Mouse (Mus musculus) heart, embryonic 14.5 days (tissue): ENCODE results near the gene Zbtb16. TPM values are rescaled to one million over a fixed set of nuclear protein-coding genes. Genes with fewer than 3 reads are reported as not detected.
A peak's percentile ranks its signal among the peaks of the same experiment; 100 is the strongest.

Source experiments
- ATAC-seq: fragments of 200-750 bp; cut with Nextera tagmentation; 2 replicates; pipeline ENCODE4 v1.8.0; 2017; ENCODE audit warnings: low read depth, moderate TSS enrichment; ENCODE audit not compliant: insufficient number of reproducible peaks, insufficient read depth, low FRiP score
- H3K27ac ChIP-seq, 2 experiments: fragments of 200-500 bp in 1 of 2; fragments of 300-500 bp in 1 of 2; sonication (generic) in 1 of 2; replicated peaks in 1 of 2; 2 replicates each; pipeline ENCODE4 v1.5.1; 2012 to 2014; ENCODE audit warnings: low read depth in 2 of 2, low read length in 2 of 2, control low read depth in 1 of 2, mild to moderate bottlenecking in 1 of 2, mixed read lengths in 1 of 2; ENCODE audit not compliant: control insufficient read depth in 1 of 2, insufficient read depth in 1 of 2
- H3K27me3 ChIP-seq: fragments of 300-500 bp; sonication (generic); 2 replicates; pipeline ENCODE4 v1.6.1; 2014; ENCODE audit warnings: mild to moderate bottlenecking, low read length, control low read depth; ENCODE audit not compliant: control insufficient read depth, insufficient read depth
- H3K36me3 ChIP-seq: fragments of 300-500 bp; sonication (generic); 2 replicates; pipeline ENCODE4 v1.6.1; 2014; ENCODE audit warnings: mild to moderate bottlenecking, control low read depth, low read length, mixed read lengths; ENCODE audit not compliant: control insufficient read depth, insufficient read depth
- H3K4me1 ChIP-seq, 2 experiments: fragments of 200-500 bp in 1 of 2; fragments of 300-500 bp in 1 of 2; sonication (generic) in 1 of 2; 2 replicates each; pipeline ENCODE4 v1.6.1; 2012 to 2014; ENCODE audit warnings: low read length in 2 of 2, control low read depth in 1 of 2, mixed read lengths in 1 of 2; ENCODE audit not compliant: control insufficient read depth in 2 of 2, insufficient read depth in 2 of 2
- H3K4me2 ChIP-seq: fragments of 300-500 bp; sonication (generic); 2 replicates; pipeline ENCODE4 v1.6.1; 2014; ENCODE audit warnings: mild to moderate bottlenecking, low read length
- H3K4me3 ChIP-seq, 2 experiments: fragments of 200-500 bp in 1 of 2; fragments of 300-500 bp in 1 of 2; sonication (generic) in 1 of 2; 2 replicates each; pipeline ENCODE4 v1.5.1; 2012 to 2014; ENCODE audit warnings: low read length in 2 of 2, mild to moderate bottlenecking in 2 of 2, control low read depth in 1 of 2, low read depth in 1 of 2, moderate library complexity in 1 of 2; ENCODE audit not compliant: control insufficient read depth in 1 of 2, insufficient read depth in 1 of 2
- H3K9ac ChIP-seq: fragments of 300-500 bp; sonication (generic); 2 replicates; pipeline ENCODE4 v1.6.1; 2014; ENCODE audit warnings: mild to moderate bottlenecking, low read length
- H3K9me3 ChIP-seq: fragments of 300-500 bp; sonication (generic); 2 replicates; pipeline ENCODE4 v1.6.1; 2016; ENCODE audit warnings: low read length, control low read depth; ENCODE audit not compliant: control insufficient read depth
- WGBS: fragments of 180-500 bp; shearing (Covaris S2); extraction: QIAGEN DNeasy Blood & Tissue Kit; methylation state at CpG from one replicate; pipeline ENCODE4 v1.1.7; 2014; 5-methylcytosine and 5-hydroxymethylcytosine counted together
- polyA plus RNA-seq: library from polyadenylated mRNA; unstranded; fragments of >200 nt; fragmentation: Nextera tagmentation; extraction: Ambion mirVana; gene quantifications from 2 replicates; pipeline ENCODE4 v1.2.1, GENCODE M21; 2014

Gene Zbtb16
- polyA plus RNA-seq, 1 experiment from 2014 or later, result 2.1 TPM

GRCm38 (mm10) chr9:48644926-48645647 is 190.9 kb downstream of the Zbtb16 start:
- Histone ChIP-seq H3K9ac (no peak overlapping the region), H3K27me3 (peaks cover 17% of the 10 kb centered on the region; the same call in 1 of the 2 replicates), H3K27ac (no peak overlapping the region), H3K9me3 (peaks cover 5% of the 10 kb centered on the region; the same call in 1 of the 2 replicates), H3K4me1 (peaks cover 6 to 7% of the 10 kb centered on the region in 2 experiments; a peak in 3 of 4 replicates), H3K4me3 (no peak overlapping the region), H3K36me3 (no peaks in the 10 kb centered on the region), H3K4me2 (no peak overlapping the region)
- ATAC-seq, result no peak
- 47% methylated on average over 13 of the region's 13 CpGs for WGBS

- H3K36me3 ChIP-seq, result no peaks in the 10 kb centered on the region
- no peak overlapping the region for H3K4me2 ChIP-seq
- H3K4me1 ChIP-seq, result peaks cover 4 to 5% of the 10 kb centered on the region in 2 experiments; a peak in 3 of 4 replicates
- 71% methylated on average over 3 of the region's 3 CpGs for WGBS
- H3K4me3 ChIP-seq, result no peak overlapping the region
- H3K9ac ChIP-seq, result no peak overlapping the region
- no peak overlapping the region for H3K27ac ChIP-seq
- H3K9me3 ChIP-seq, result peaks cover 5% of the 10 kb centered on the region; the same call in 1 of the 2 replicates
- ATAC-seq, result no peak
- peaks cover 17% of the 10 kb centered on the region; the same call in 1 of the 2 replicates for H3K27me3 ChIP-seq
Observed at GRCm38 (mm10) chr9:48644376-48644775, 191.6 kb downstream of the Zbtb16 start.

- H3K27me3 ChIP-seq, result no peaks in the 10 kb centered on the region
- peaks cover 5% of the 10 kb centered on the region; the same call in 1 of the 2 replicates for H3K9me3 ChIP-seq
- ATAC-seq, result no peak
- H3K27ac ChIP-seq, result no peak overlapping the region
- WGBS, result 83% methylated on average over 8 of the region's 8 CpGs
- H3K9ac ChIP-seq, result no peak overlapping the region
- no peak overlapping the region for H3K4me2 ChIP-seq
- H3K4me1 ChIP-seq, result no peaks in the 10 kb centered on the region
- H3K36me3 ChIP-seq, result no peaks in the 10 kb centered on the region
- H3K4me3 ChIP-seq, result no peak overlapping the region
Observed at GRCm38 (mm10) chr9:48641636-48642035, 194.4 kb downstream of the Zbtb16 start.

GRCm38 (mm10) chr9:48640881-48641280 is 195.1 kb downstream of the Zbtb16 start:
- H3K4me3 ChIP-seq, result no peak overlapping the region
- H3K9me3 ChIP-seq, result peaks cover 5% of the 10 kb centered on the region; the same call in 1 of the 2 replicates
- no peak overlapping the region for H3K4me2 ChIP-seq
- no peaks in the 10 kb centered on the region for H3K36me3 ChIP-seq
- no peak overlapping the region for H3K9ac ChIP-seq
- H3K27ac ChIP-seq, result no peak overlapping the region
- H3K4me1 ChIP-seq, result no peaks in the 10 kb centered on the region
- ATAC-seq, result no peak
- no peaks in the 10 kb centered on the region for H3K27me3 ChIP-seq
- 68% methylated on average over 8 of the region's 8 CpGs for WGBS

GRCm38 (mm10) chr9:48638176-48638803 is 197.7 kb downstream of the Zbtb16 start:
- no peaks in the 10 kb centered on the region; a peak in 1 of 4 replicates for H3K4me1 ChIP-seq
- H3K36me3 ChIP-seq, result no peaks in the 10 kb centered on the region
- H3K9me3 ChIP-seq, result no peaks in the 10 kb centered on the region
- H3K9ac ChIP-seq, result no peak overlapping the region
- no peak overlapping the region for H3K4me3 ChIP-seq
- 57% methylated on average over 15 of the region's 15 CpGs for WGBS
- no peak for ATAC-seq
- H3K27me3 ChIP-seq, result no peaks in the 10 kb centered on the region
- H3K4me2 ChIP-seq, result no peak overlapping the region
- H3K27ac ChIP-seq, result no peak overlapping the region

- ATAC-seq, result no peak
- no peaks in the 10 kb centered on the region for H3K9me3 ChIP-seq
- no peaks in the 10 kb centered on the region; a peak in 1 of 4 replicates for H3K4me1 ChIP-seq
- H3K27me3 ChIP-seq, result no peaks in the 10 kb centered on the region
- H3K36me3 ChIP-seq, result no peaks in the 10 kb centered on the region
- no peak overlapping the region for H3K4me2 ChIP-seq
- H3K9ac ChIP-seq, result no peak overlapping the region
- no peak overlapping the region for H3K27ac ChIP-seq
- WGBS, result 85% methylated on average over 7 of the region's 7 CpGs
- H3K4me3 ChIP-seq, result no peak overlapping the region
Observed at GRCm38 (mm10) chr9:48637161-48637560, 198.9 kb downstream of the Zbtb16 start.

GRCm38 (mm10) chr9:48635576-48636350 is 200.3 kb downstream of the Zbtb16 start:
- H3K27ac ChIP-seq, result no peak overlapping the region
- H3K4me2 ChIP-seq, result peak overlapping the region; percentile 40
- no peaks in the 10 kb centered on the region; a peak in 1 of 4 replicates for H3K4me1 ChIP-seq
- no peak overlapping the region for H3K9ac ChIP-seq
- no peaks in the 10 kb centered on the region for H3K27me3 ChIP-seq
- no peaks in the 10 kb centered on the region for H3K36me3 ChIP-seq
- no peaks in the 10 kb centered on the region for H3K9me3 ChIP-seq
- no peak for ATAC-seq
- H3K4me3 ChIP-seq, result no peak overlapping the region
- WGBS, result 34% methylated on average over 18 of the region's 18 CpGs
